In genomic region chr9:75787121-75787520, GRCm38 (mm10) we compare ENCODE assay signal across 29 mouse cellular contexts. TPM values are rescaled to one million over a fixed set of nuclear protein-coding genes. Genes with fewer than 3 reads are reported as not detected.
DNase-seq lines count a peak whose midpoint lies in the region; ATAC-seq and TF ChIP-seq lines count a peak whose summit lies in the region.
"Had no signal": no experiment of that assay in that cellular context is flagged by ENCODE, and none has a peak within 500 bp of the region (broad histone marks: within the 10 kb centered on the region; RNA-seq: fewer than 3 reads in every experiment).

No protein-coding gene starts in this region.

- TF ChIP-seq CTCF in intestine, postnatal 0 days (IDR thresholded peaks at IDR 0.05; ENCODE audit: low read depth), result no peak

- H3K4me1 ChIP-seq in embryonic facial prominence, embryonic 11.5 days (ENCODE audit: control insufficient read depth, insufficient read depth, low read length), result no peaks in the 10 kb centered on the region
- 0 out of 2 replicates have a peak, but pooled peaks cover 4% of the 10 kb centered on the region for H3K4me1 ChIP-seq in embryonic facial prominence, embryonic 10.5 days
- no peaks in the 10 kb centered on the region for H3K4me1 ChIP-seq in intestine, postnatal 0 days (replicated peaks; ENCODE audit: control insufficient read depth, insufficient read depth, low read length)
- H3K4me1 ChIP-seq: heart, embryonic 15.5 days; midbrain, embryonic 10.5 days; neural tube, embryonic 12.5 days had no signal

- no peaks in the 10 kb centered on the region for H3K27me3 ChIP-seq in embryonic facial prominence, embryonic 11.5 days (ENCODE audit: control insufficient read depth, insufficient read depth, low read length)
- H3K27me3 ChIP-seq in embryonic facial prominence, embryonic 10.5 days (replicated peaks; ENCODE audit: low read depth, poor library complexity, severe bottlenecking), result no peaks in the 10 kb centered on the region
- no peaks in the 10 kb centered on the region for H3K27me3 ChIP-seq in intestine, postnatal 0 days (replicated peaks; ENCODE audit: control insufficient read depth, insufficient read depth, low read length)
- H3K27me3 ChIP-seq: heart, embryonic 15.5 days; neural tube, embryonic 12.5 days had no signal

- no peak overlapping the region for H3K4me3 ChIP-seq in embryonic facial prominence, embryonic 11.5 days (ENCODE audit: low read depth, low read length)
- no peak overlapping the region for H3K4me3 ChIP-seq in embryonic facial prominence, embryonic 10.5 days
- no peak overlapping the region for H3K4me3 ChIP-seq in intestine, postnatal 0 days (ENCODE audit: low read depth, low read length)
- H3K4me3 ChIP-seq: erythroblast, embryonic 14.5 days; heart, embryonic 10.5 days; heart, embryonic 15.5 days; limb, embryonic 13.5 days; midbrain, embryonic 10.5 days; myocyte; neural tube, embryonic 12.5 days had no signal

- no peak overlapping the region for H3K9ac ChIP-seq in embryonic facial prominence, embryonic 11.5 days (replicated peaks; ENCODE audit: low read length)
- H3K9ac ChIP-seq in intestine, postnatal 0 days (ENCODE audit: low read depth, low read length), result no peak overlapping the region
- H3K9ac ChIP-seq: heart, embryonic 15.5 days; limb, embryonic 13.5 days; liver, embryonic 14.5 days; lung, embryonic 14.5 days; neural tube, embryonic 12.5 days had no signal

- no peak for DNase-seq in embryonic facial prominence, embryonic 11.5 days (ENCODE audit: low spot score)
- DNase-seq in embryonic facial prominence, embryonic 10.5 days (ENCODE audit: low spot score), result no peak
- peak; percentile 62 for DNase-seq in brain, adult 2 months (ENCODE audit: low read depth, low spot score)
- DNase-seq in layer of hippocampus, adult 9-10 months (ENCODE audit: low spot score), result peak; percentile 52
- no peak for DNase-seq in spleen, adult 12 weeks (ENCODE audit: low spot score)
- no peak for DNase-seq in frontal cortex, postnatal 36 days (ENCODE audit: low spot score in 2 of 2)
- no peak for DNase-seq in ovary, postnatal 36 days (ENCODE audit: low spot score)
- DNase-seq: adrenal gland, adult 8-10 months; cerebellum, adult 9-11 months; embryo, embryonic 11 days; gastrocnemius, postnatal 14 days; kidney, adult 11 months; kidney, postnatal 14 days; lung, embryonic 14.5 days; lung, postnatal 14 days; thymus, adult 18-20 months; thymus, postnatal 36 days had no signal

- no peak overlapping the region for H3K4me2 ChIP-seq in embryonic facial prominence, embryonic 11.5 days (ENCODE audit: low read depth, low read length)
- H3K4me2 ChIP-seq in intestine, postnatal 0 days (replicated peaks; ENCODE audit: low read depth), result 0 out of 2 replicates have a peak overlapping the region, but pooled peaks have one; percentile 22
- H3K4me2 ChIP-seq: heart, embryonic 15.5 days; limb, embryonic 13.5 days; lung, embryonic 14.5 days; neural tube, embryonic 12.5 days had no signal

- no peaks in the 10 kb centered on the region for H3K9me3 ChIP-seq in embryonic facial prominence, embryonic 11.5 days (replicated peaks; ENCODE audit: control insufficient read depth, low read length)
- no peaks in the 10 kb centered on the region for H3K9me3 ChIP-seq in embryonic facial prominence, embryonic 10.5 days
- no peaks in the 10 kb centered on the region for H3K9me3 ChIP-seq in intestine, postnatal 0 days (ENCODE audit: control insufficient read depth)
- H3K9me3 ChIP-seq: G1E; heart, embryonic 10.5 days; heart, embryonic 15.5 days; limb, embryonic 13.5 days; midbrain, embryonic 10.5 days; neural tube, embryonic 12.5 days had no signal

- 0 out of 2 replicates have a peak, but pooled peaks have one; percentile 34 for ATAC-seq in embryonic facial prominence, embryonic 11.5 days (replicated peaks; ENCODE audit: insufficient number of reproducible peaks, low FRiP score, low TSS enrichment, low read depth)
- no peak for ATAC-seq in intestine, postnatal 0 days
- ATAC-seq: forebrain, embryonic 16.5 days; hindbrain, embryonic 16.5 days had no signal

- no peak overlapping the region for H3K27ac ChIP-seq in embryonic facial prominence, embryonic 11.5 days (replicated peaks; ENCODE audit: low read depth, low read length)
- H3K27ac ChIP-seq in embryonic facial prominence, embryonic 10.5 days (replicated peaks), result no peak overlapping the region
- no peak overlapping the region for H3K27ac ChIP-seq in intestine, postnatal 0 days (ENCODE audit: low read depth, low read length)
- H3K27ac ChIP-seq: heart, embryonic 10.5 days; heart, embryonic 15.5 days; limb, embryonic 13.5 days; liver, embryonic 14.5 days; midbrain, embryonic 10.5 days; neural tube, embryonic 12.5 days had no signal

- 92% methylated on average over 15 of the region's 15 CpGs for WGBS in embryonic facial prominence, embryonic 11.5 days
- whole genome bisulfite sequencing in embryonic facial prominence, embryonic 10.5 days, result 90% methylated on average over 15 of the region's 15 CpGs
- 78% methylated on average over 15 of the region's 15 CpGs for WGBS in intestine, postnatal 0 days

- H3K36me3 ChIP-seq in embryonic facial prominence, embryonic 11.5 days (replicated peaks; ENCODE audit: control insufficient read depth, insufficient read depth, low read depth, low read length), result no peaks in the 10 kb centered on the region
- no peaks in the 10 kb centered on the region for H3K36me3 ChIP-seq in embryonic facial prominence, embryonic 10.5 days (replicated peaks)
- no peaks in the 10 kb centered on the region for H3K36me3 ChIP-seq in intestine, postnatal 0 days (ENCODE audit: control insufficient read depth, insufficient read depth)
- H3K36me3 ChIP-seq: G1E; heart, embryonic 15.5 days; limb, embryonic 13.5 days; midbrain, embryonic 10.5 days; neural tube, embryonic 12.5 days had no signal

RNA-seq across cellular contexts. Expression of gene Bmp5, which starts 12.0 kb away (rescaled TPM):
- polyA plus RNA-seq in embryonic facial prominence, embryonic 11.5 days (2014; fragmentation: Nextera tagmentation; extraction: Ambion mirVana), result 6.1 and 6.2 TPM in 2 replicates
- polyA plus RNA-seq in embryonic facial prominence, embryonic 10.5 days (2016; fragmentation: Nextera tagmentation; extraction: Ambion mirVana), result 3.5 and 4.5 TPM in 2 replicates
- polyA plus RNA-seq in intestine, postnatal 0 days (2015; fragmentation: Nextera tagmentation; extraction: Ambion mirVana), result 5.2 and 6.5 TPM in 2 replicates
- polyA plus RNA-seq: erythroblast, embryonic 14.5 days; G1E; myocyte had no signal

Comparison
In these comparisons a context has a peak if more than half of its experiments do, and no peak if none do; other contexts are left out.
1. DNase-seq: peak in brain, adult 2 months (single experiment) and layer of hippocampus, adult 9-10 months (single experiment); none in embryonic facial prominence, embryonic 11.5 days (single experiment), embryonic facial prominence, embryonic 10.5 days (single experiment), spleen, adult 12 weeks (single experiment), frontal cortex, postnatal 36 days (0 of 2) and ovary, postnatal 36 days (single experiment).